Mouse (Mus musculus) kidney, embryonic 16.5 days (tissue): Measurements from ENCODE around the gene Mrpl43. TPM values are rescaled to one million over a fixed set of nuclear protein-coding genes. Genes with fewer than 3 reads are reported as not detected.

ENCODE experiments used
- polyA plus RNA-seq: library from polyadenylated mRNA; unstranded; fragments of >200 nt; fragmentation: Nextera tagmentation; extraction: Ambion mirVana; gene quantifications from 2 replicates; pipeline ENCODE4 v1.2.1, GENCODE M21; 2015

Mrpl43 gene
- polyA plus RNA-seq, 1 experiment from 2014 or later: 72.8 TPM

Other genes starting within 250 kb of the Mrpl43 start
- 38.7 and 46.0 TPM in 2 replicates for gene Slf2, start 75.3 kb downstream of the Mrpl43 start, polyA plus RNA-seq
- gene Sema4g, start 17.3 kb downstream of the Mrpl43 start, polyA plus RNA-seq: 6.5 and 7.0 TPM in 2 replicates
- gene Twnk, start 779 bp downstream of the Mrpl43 start, polyA plus RNA-seq: 28.4 and 31.5 TPM in 2 replicates
- gene Lzts2, start 8.0 kb upstream of the Mrpl43 start, polyA plus RNA-seq: 57.5 and 59.2 TPM in 2 replicates
- gene Pdzd7, start 39.3 kb upstream of the Mrpl43 start, polyA plus RNA-seq: 0.82 and 0.89 TPM in 2 replicates
- 25.6 and 27.4 TPM in 2 replicates for gene Sfxn3, start 41.1 kb upstream of the Mrpl43 start, polyA plus RNA-seq
- 14.6 and 18.4 TPM in 2 replicates for gene Kazald1, start 68.8 kb upstream of the Mrpl43 start, polyA plus RNA-seq
- gene Tlx1, start 144.2 kb upstream of the Mrpl43 start, polyA plus RNA-seq: not detected in 2 replicates
- not detected in 2 replicates for gene Lbx1, start 229.4 kb upstream of the Mrpl43 start, polyA plus RNA-seq